Mouse (Mus musculus) frontal cortex, postnatal 10 days (tissue): ENCODE results near the gene Itpr3.

Experiments used
- DNase-seq, 2 experiments: peaks; one replicate each; pipeline ENCODE4 v3.0.0; 2022; ENCODE audit warnings: low spot score in 2 of 2, mixed read lengths in 1 of 2

The Itpr3 gene

GRCm38 (mm10) chr17:27056812-27057516, at the start of gene Itpr3:
TSS of gene Itpr3 (plus strand) at chr17:27057304.
- no peak for DNase-seq

- DNase-seq, result no peak
These were observed 48.8 kb upstream of the Itpr3 start for GRCm38 (mm10) chr17:27008277-27008676.

- no peak for DNase-seq
These were observed 45.9 kb upstream of the Itpr3 start for GRCm38 (mm10) chr17:27011167-27011566.

- DNase-seq, result peak in 1 of 2 experiments; percentile 58
These were observed 45.0 kb upstream of the Itpr3 start for GRCm38 (mm10) chr17:27011998-27012672.

DNA sequence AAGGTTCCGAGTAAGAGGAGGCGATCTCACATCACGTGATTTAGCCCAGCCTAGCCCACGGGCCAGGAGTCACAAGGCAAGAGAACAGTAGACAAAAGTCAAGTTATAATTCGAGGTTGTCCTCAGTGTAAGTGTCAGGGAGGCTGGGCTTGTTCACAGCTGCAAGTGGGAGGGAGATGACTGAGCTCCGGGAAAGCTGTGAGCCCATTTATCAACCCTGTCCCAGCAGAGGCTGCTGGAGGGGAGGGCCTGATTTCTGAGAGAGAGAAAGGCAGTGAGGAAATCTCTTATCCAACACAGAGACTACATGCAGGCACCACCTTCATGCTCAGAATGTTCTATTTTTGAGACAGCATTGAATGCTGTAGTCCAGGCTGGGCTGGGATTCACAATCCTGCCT, 44.2 kb upstream of the Itpr3 start:
- DNase-seq, result peak in 1 of 2 experiments; percentile 47

DNA sequence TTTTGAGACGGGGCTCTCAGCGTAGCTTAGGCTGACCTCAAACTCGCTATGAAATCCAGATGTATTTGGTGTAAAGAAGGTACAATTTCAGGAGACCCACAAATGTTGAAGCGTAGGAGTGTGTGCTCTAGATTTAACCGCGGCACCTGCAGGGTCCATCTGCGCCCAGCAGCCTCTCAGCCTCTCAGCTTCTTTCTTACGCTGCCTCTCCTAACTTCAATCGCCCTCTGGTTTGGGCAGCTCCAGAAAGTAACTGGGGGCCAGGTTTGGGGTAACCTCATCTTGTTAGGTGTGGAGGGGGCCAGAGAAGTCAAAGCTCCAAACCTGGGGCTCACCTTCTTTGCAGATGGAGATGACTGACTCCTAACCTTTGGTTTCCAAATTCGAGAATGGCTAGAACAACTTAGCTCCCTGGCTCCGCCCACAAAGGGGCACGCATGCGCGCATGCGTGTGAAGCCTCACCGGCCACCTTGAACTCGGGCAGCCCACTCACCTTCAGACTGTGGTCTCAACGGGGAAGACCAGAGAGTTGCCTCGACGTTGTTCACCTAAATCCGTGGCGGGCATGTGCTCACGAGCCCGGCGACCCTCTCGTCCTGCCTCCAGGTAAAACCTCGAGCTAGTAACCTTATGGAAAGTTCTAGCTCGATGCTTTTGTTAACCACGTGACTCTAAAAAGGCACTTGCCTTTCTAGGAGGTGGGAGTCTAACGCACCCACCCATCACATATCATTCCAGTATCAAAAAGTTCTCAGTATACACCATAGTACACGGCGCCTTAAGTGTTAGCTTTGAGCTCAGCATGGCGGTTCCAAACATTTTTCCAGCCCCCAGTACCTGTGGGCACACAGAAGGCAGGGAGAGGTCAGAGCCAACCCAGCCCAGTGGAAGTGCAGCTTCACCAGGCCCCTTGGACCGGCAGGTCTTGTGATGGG, 39.3 kb upstream of the Itpr3 start:
- DNase-seq, result peak; percentile 77 to 78

GRCm38 (mm10) chr17:27018555-27019196, 38.4 kb upstream of the Itpr3 start:
- DNase-seq, result peak in 1 of 2 experiments; percentile 63

DNA sequence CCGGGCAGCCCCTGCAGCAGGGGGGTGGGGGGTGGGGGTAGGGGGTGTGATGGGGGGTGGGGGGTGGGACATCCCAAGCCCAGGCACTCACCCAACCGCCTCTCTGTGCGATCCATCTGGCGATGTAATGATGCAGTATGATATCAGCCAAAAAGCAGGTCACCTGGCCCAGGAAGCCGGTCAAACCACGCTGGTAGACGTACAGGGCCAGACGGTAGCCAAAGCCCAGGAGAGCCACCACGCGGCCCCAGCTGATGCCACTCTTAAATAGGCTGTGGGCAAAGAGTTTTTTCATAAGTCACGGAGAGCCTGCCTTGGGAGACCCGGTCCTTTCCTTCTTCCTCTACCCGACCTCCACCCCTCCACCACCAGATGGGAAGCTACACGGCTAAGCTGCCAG, 36.0 kb upstream of the Itpr3 start:
- no peak for DNase-seq

- no peak for DNase-seq
These were observed 35.4 kb upstream of the Itpr3 start for GRCm38 (mm10) chr17:27021736-27022135.

DNA sequence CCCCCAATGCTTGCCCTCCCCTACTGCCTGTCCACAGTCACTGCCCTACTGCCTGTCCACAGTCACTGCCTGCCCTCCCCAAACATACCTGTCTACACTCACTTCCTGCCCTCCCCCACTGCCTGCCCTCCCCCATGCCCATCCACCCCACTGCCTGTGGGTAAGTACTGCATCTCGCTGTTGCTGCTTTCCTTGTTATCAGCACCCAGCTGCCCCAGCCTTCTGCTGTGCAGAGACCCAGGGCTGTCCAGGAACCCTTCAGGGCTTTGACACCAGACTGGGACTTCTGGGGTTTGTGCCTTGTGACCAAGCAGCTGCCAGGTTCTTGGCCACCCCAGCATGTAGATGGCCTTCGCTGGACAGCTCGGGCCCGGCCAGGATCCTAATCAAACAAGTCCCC, 33.8 kb upstream of the Itpr3 start:
- no peak for DNase-seq

DNA sequence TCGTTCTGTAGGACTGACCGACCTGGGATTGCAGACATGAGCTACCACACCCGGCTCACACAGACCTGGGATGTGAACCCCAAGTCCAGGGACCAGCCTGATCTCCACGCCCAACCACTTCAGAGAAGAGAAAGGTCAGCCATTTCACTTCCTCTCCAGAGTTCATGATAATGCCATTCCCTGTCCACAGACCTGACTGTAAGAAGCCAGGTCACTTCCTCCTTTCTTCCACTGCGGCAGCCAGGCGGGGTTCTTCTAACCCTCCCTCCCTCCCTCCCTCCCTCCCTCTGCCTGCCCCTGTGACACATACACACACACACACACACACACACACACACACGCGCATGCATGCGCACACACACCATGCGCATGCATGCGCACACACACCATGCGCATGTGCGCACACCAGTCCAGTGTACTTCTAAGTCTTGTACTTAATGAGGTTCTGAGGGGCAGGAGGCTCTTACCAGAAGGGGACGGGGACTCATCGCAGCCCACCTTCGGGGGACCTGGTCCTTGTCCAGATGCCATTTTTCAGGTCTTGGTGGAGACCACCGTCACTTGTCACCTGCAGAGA, 31.7 kb upstream of the Itpr3 start:
- no peak for DNase-seq

GRCm38 (mm10) chr17:27025951-27026350, 31.2 kb upstream of the Itpr3 start:
- DNase-seq, result no peak

GRCm38 (mm10) chr17:27027460-27028283, 29.4 kb upstream of the Itpr3 start:
- peak in 1 of 2 experiments; percentile 53 for DNase-seq

GRCm38 (mm10) chr17:27028284-27028795, 28.8 kb upstream of the Itpr3 start:
- peak; percentile 80 to 88 for DNase-seq

DNA sequence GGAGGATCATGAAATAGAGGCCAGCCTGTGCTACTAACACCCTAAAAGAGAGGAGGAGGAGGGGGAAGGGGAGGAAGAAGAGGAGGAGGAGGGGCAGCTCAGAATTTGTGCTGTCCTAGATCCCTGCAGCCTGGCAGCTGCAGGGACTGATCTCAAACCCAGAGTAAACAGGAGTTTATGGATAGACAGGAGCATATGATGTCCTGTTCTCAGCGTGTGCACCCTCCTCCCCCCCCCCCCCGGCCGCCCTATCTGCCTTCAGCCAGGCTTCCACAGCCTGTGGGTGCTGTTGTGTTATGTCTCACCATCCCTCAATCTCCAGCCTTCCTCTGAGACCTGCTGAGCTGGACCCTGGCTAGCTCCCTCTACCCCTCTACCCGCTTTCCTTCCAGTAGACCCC, 28.2 kb upstream of the Itpr3 start, which contains the start of gene Bak1:
Gene Bak1 (minus strand): TSS at position 101 of the 400 bp plus-strand sequence.
- no peak for DNase-seq

GRCm38 (mm10) chr17:27029431-27029830, 27.7 kb upstream of the Itpr3 start:
- DNase-seq, result no peak

- DNase-seq, result no peak
These were observed 26.2 kb upstream of the Itpr3 start for GRCm38 (mm10) chr17:27030896-27031295.

DNA sequence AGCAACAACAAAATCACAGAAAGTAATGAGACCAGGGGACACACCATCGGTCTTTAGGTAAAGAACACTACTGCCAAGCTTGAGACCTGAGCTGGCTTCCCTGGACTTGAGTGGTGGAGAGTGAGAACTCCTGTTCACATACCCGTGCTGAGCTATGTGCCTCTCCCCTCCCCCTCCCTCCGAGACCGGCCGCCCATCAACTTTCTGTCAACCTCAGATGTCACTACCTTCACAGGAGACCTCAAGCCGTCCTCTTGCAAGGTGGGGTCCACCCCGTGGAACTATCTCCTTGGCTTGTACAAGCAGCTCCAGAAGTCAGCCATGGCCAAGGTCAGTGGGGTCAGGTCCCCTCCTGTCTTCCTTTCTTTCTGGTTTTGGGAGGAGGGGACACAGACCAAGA, 24.8 kb upstream of the Itpr3 start:
- DNase-seq, result no peak

- DNase-seq, result peak; percentile 44 to 68
These were observed 24.2 kb upstream of the Itpr3 start for GRCm38 (mm10) chr17:27032869-27033268.

DNA sequence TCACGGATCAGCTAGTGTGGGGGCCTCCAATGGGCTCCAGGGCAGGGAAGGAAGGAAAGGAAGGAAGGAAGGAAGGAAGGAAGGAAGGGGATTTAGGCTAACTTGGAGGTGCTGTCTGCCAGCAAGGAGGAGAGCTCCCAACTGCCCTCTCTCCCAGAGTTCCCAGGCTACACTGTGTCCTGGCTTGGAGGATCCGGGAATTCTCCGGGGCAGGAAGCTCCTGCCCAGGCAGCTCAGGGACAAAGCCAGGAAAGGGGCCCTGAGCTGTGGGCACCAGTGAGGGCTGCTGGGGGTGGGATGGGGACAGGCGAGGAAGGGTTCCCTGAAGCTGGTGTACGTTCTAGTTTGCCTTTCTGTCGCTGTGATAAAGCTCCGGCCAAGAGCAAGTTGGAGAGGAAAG, 20.6 kb upstream of the Itpr3 start:
- DNase-seq, result no peak
